Mouse (Mus musculus): ENCODE measurements around the gene Gm28308. TPM values are rescaled to one million over a fixed set of nuclear protein-coding genes. Genes with fewer than 3 reads are reported as not detected.

Gene Gm28308
- polyA plus RNA-seq, 1 experiment = not detected

DNA sequence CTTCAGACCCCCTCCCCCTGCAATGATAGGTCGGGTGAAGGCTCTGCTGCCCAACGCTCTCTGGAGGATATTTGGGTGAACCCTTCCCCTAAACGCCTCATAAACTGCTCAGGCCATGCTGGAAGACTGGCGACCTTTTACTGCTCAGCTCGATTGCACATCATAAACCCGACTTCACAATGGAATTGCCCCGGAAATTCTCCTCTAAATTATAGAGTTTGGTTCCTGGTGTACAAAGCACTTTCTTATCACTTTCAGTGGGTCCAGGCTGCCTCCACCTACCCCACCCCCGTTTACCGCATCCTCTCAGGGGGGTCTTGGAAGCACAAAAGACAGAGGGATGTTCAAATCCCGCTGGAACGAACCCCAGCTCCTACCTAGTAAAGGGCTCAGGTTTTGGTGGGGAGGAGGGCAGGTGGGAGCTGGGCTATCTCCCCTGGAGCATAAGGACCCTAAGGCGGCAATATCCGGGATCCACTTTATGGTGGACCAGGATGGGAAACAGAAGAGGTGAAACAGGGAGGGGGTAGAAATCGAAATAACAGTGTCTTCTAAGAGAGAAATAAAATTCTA, 5.6 kb upstream of the Gm28308 start:
- TF ChIP-seq GATA1 (IDR thresholded peaks at IDR 0.05; ENCODE audit: low read length) = no peak
- TF ChIP-seq TAL1 (IDR thresholded peaks at IDR 0.05; ENCODE audit: low read length) = no peak
- Histone ChIP-seq H3K27me3 (ENCODE audit: control insufficient read depth) (peaks cover 100% of the 10 kb centered on the region), H3K4me1 (ENCODE audit: control insufficient read depth) (peaks cover 3% of the 10 kb centered on the region), H3K4me3 (replicated peaks) (no peak overlapping the region), H3K9me3 (ENCODE audit: control insufficient read depth, low read length) (peaks cover 3% of the 10 kb centered on the region; the same call in 1 of the 2 replicates), H3K36me3 (ENCODE audit: control insufficient read depth) (no peaks in the 10 kb centered on the region)

DNA sequence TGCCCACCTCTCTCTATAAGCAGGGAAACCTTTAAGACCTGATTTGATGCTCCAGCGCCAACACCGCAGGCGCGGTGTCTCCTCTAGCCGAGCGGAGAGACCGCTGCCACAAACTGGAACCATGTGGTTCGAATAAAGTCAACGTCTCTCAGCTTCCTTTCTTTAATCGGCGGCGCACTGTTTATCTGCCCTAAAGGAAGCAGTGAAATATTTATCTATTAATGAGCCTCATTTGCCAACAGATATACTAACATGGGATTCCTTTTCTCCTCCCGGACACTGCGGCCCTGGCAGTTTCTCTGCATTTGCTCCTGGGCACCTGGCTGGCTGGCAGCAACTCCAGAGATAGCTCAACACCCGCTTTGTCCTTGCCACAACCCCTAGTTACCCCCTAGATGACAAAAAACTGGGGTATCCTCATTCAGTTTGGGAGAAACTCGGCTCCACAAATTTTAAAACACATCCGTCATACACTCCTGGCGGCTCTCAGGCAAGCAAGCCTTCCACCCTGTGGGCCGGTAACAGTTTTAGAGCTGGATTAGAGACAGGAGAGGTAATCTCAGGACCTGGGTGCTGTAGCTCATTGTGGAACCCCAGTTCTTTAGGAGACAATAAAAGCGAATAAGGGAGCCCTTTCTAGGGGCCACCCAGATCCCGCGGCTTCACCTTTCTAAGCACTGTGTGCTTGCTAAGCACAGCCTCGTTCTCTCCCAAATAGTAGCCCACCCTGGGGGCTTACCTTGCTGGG, 4.9 kb upstream of the Gm28308 start:
- H3K27me3 ChIP-seq (ENCODE audit: control insufficient read depth) = peaks cover 100% of the 10 kb centered on the region
- TF ChIP-seq TAL1 (IDR thresholded peaks at IDR 0.05; ENCODE audit: low read length) (no peak), GATA1 (IDR thresholded peaks at IDR 0.05; ENCODE audit: low read length) (no peak)
- H3K4me3 ChIP-seq (replicated peaks) = no peak overlapping the region
- no peaks in the 10 kb centered on the region for H3K36me3 ChIP-seq (ENCODE audit: control insufficient read depth)
- peaks cover 3% of the 10 kb centered on the region; the same call in 1 of the 2 replicates for H3K9me3 ChIP-seq (ENCODE audit: control insufficient read depth, low read length)
- H3K4me1 ChIP-seq (ENCODE audit: control insufficient read depth) = peaks cover 3% of the 10 kb centered on the region

DNA sequence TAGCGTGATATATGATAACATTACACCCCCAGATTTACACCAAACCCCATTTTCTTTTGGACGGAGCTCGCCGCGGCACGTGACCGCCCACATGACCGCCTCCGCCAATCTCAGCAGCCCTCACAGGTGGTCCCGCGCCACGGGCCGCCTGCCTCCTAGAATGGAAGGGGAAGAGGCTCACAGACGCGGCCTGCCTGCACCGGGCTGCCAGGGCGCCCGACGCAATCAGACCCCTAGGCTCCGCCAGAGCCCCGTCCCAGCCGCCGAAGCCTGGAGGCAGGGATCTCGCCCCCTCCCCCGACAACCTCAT, 4.3 kb upstream of the Gm28308 start:
- Histone ChIP-seq H3K4me3 (replicated peaks) (no peak overlapping the region), H3K9me3 (ENCODE audit: control insufficient read depth, low read length) (peaks cover 3% of the 10 kb centered on the region; the same call in 1 of the 2 replicates), H3K27me3 (ENCODE audit: control insufficient read depth) (peaks cover 100% of the 10 kb centered on the region), H3K36me3 (ENCODE audit: control insufficient read depth) (no peaks in the 10 kb centered on the region), H3K4me1 (ENCODE audit: control insufficient read depth) (peaks cover 3% of the 10 kb centered on the region)
- TF ChIP-seq TAL1 (IDR thresholded peaks at IDR 0.05; ENCODE audit: low read length) = no peak
- no peak for TF ChIP-seq GATA1 (IDR thresholded peaks at IDR 0.05; ENCODE audit: low read length)

DNA sequence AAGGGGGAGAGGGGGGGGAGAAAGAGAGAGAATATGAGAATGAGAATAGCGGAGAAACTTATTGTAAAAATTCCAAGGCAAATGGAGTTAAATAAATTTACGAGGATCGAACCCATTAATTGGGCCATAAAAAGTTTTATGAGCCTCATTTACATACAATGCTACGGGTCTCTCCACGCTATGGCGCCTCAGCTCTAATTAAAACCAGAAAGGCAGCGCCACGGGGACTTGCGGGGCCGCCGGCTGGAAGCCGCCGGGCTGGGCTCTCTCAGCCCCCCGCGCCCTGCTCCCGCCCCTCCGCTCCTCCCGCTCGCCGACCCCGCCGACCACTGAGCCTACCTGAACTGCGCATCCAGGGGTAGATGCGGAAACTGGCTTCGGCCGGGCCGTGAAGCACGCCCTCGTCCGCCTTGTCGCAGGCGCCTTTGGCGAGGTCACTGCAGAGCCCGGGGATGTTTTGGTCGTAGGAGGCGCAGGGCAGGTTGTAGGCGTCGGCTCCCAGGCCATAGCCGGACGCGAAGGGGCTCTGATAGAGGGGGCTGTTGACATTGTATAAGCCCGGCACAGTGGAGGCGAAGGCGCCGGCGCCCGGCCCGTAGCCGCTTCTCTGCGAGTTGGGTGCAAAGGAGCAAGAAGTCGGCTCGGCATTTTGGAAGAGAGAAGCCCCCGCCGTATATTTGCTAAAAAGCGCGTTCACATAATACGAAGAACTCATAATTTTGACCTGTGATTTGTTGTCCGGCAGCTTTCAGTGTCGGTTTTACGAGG, 3.7 kb upstream of the Gm28308 start:
- Histone ChIP-seq H3K4me3 (replicated peaks) (no peak overlapping the region), H3K27me3 (ENCODE audit: control insufficient read depth) (peaks cover 100% of the 10 kb centered on the region), H3K9me3 (ENCODE audit: control insufficient read depth, low read length) (peaks cover 3% of the 10 kb centered on the region; the same call in 1 of the 2 replicates), H3K36me3 (ENCODE audit: control insufficient read depth) (no peaks in the 10 kb centered on the region), H3K4me1 (ENCODE audit: control insufficient read depth) (peaks cover 3% of the 10 kb centered on the region)
- no peak for TF ChIP-seq GATA1 (IDR thresholded peaks at IDR 0.05; ENCODE audit: low read length)
- TF ChIP-seq TAL1 (IDR thresholded peaks at IDR 0.05; ENCODE audit: low read length) = no peak

DNA sequence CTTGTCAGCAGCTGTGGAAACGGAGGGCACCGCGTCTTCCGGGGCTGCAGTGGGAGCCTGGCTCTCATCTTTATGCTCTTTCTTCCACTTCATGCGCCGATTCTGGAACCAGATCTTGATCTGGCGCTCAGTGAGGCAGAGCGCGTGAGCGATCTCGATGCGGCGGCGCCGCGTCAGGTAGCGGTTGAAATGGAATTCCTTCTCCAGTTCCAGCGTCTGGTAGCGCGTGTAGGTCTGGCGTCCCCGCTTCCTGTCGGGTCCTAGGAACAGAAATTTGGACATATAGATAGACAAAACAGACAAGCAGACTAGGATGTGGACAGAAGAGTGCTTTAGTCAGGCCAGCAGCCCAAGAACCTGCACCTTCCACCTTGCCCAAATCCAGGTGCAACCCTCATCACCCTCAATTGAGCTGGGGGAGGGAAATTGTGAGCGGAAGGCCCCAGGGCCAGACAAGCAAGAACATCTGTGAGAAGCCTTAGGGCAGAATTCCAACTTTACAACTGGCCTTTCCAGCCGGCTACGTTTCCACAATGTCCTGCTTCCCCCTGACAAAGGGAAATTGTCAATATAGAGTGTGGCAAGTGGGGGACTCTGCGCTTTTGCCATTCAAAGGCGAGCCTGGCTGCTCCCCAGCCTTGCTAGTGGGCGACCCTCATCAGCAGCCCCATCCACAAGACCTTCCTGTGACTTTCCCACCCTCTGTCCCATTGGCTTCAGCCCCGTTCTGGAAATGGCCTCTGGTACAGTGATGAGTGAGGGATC, 2.8 kb upstream of the Gm28308 start:
- Histone ChIP-seq H3K36me3 (ENCODE audit: control insufficient read depth) (no peaks in the 10 kb centered on the region), H3K4me3 (replicated peaks) (no peak overlapping the region), H3K27me3 (ENCODE audit: control insufficient read depth) (peaks cover 100% of the 10 kb centered on the region), H3K9me3 (ENCODE audit: control insufficient read depth, low read length) (no peaks in the 10 kb centered on the region; the same call in 1 of the 2 replicates), H3K4me1 (ENCODE audit: control insufficient read depth) (no peaks in the 10 kb centered on the region)
- TF ChIP-seq TAL1 (IDR thresholded peaks at IDR 0.05; ENCODE audit: low read length) (no peak), GATA1 (IDR thresholded peaks at IDR 0.05; ENCODE audit: low read length) (no peak)

DNA sequence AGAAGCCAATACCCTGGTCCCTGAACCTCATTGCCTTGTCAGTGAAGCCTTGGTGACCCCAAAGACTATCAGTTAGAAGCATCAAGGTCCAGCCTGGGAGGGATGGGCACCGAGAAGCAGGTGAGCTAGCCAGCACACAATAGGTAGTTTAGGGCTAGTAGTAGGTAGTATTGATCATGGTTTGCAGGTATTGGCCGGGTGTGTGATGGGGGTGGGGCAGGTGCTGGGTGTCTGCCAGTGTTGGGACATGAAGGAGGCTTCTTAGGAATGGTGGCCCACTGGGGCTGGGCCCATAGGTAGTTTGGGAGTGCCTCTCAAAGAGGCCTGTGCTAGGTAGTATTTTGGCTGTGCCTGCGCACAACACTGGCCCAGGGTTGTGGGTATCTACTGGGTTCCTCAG, 1.9 kb upstream of the Gm28308 start:
- no peak overlapping the region for H3K4me3 ChIP-seq (replicated peaks)
- H3K9me3 ChIP-seq (ENCODE audit: control insufficient read depth, low read length) = no peaks in the 10 kb centered on the region; the same call in 1 of the 2 replicates
- no peaks in the 10 kb centered on the region for H3K36me3 ChIP-seq (ENCODE audit: control insufficient read depth)
- peaks cover 100% of the 10 kb centered on the region for H3K27me3 ChIP-seq (ENCODE audit: control insufficient read depth)
- H3K4me1 ChIP-seq (ENCODE audit: control insufficient read depth) = no peaks in the 10 kb centered on the region
- no peak for TF ChIP-seq GATA1 (IDR thresholded peaks at IDR 0.05; ENCODE audit: low read length)
- no peak for TF ChIP-seq TAL1 (IDR thresholded peaks at IDR 0.05; ENCODE audit: low read length)

DNA sequence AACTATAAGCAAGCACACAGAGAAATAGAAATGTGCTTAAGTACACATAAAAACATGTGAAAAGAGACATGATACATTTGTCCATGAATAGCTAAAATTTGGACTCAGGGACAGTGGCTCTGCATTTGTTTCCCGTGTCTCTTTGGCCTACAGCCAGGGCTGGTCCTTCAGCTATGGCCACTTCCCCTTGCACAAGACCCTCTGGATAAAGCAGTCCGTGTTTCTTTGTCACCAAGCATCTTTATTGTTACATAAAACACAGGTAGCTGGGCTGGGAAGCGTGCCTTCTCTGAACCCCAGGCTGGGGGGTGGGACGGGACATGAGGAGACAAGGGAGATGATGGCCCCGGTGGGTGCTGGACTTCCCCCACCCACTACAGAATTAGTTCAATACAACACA, 1.1 kb upstream of the Gm28308 start:
- no peak overlapping the region for H3K4me3 ChIP-seq (replicated peaks)
- no peaks in the 10 kb centered on the region for H3K36me3 ChIP-seq (ENCODE audit: control insufficient read depth)
- no peaks in the 10 kb centered on the region; the same call in 1 of the 2 replicates for H3K9me3 ChIP-seq (ENCODE audit: control insufficient read depth, low read length)
- peaks cover 100% of the 10 kb centered on the region for H3K27me3 ChIP-seq (ENCODE audit: control insufficient read depth)
- TF ChIP-seq GATA1 (IDR thresholded peaks at IDR 0.05; ENCODE audit: low read length) = no peak
- TF ChIP-seq TAL1 (IDR thresholded peaks at IDR 0.05; ENCODE audit: low read length) = no peak
- no peaks in the 10 kb centered on the region for H3K4me1 ChIP-seq (ENCODE audit: control insufficient read depth)

DNA sequence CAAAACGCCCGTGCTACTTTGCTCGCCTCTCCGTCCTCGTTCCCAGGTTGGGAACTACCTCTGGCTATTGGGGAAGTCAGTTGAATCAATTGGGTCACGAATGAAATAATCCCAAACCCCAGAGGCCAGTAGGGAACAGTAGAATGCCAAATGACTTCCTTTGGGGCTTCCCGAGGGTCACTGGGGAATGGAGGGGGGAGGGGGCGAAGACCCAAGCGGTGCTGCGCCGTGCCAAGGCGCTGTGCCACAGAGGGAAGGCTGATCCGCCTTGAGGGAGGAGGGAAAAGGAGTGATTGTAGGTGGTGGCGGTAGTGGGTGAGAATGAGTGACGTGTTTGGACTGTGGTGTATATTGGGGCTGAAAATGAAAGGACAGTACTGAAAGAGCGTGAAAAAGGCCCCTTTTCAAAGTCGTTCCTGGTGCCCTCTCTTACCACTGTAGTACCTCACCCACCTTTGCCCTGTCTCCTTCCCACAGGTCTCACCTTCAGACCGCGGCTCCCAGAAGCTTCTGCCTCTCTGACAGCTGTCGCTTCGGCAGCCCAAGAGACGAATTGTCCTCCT, 502 bp downstream of the Gm28308 start:
- Histone ChIP-seq H3K4me3 (replicated peaks) (no peak overlapping the region), H3K9me3 (ENCODE audit: control insufficient read depth, low read length) (no peaks in the 10 kb centered on the region; the same call in 1 of the 2 replicates), H3K36me3 (ENCODE audit: control insufficient read depth) (no peaks in the 10 kb centered on the region), H3K4me1 (ENCODE audit: control insufficient read depth) (no peaks in the 10 kb centered on the region), H3K27me3 (ENCODE audit: control insufficient read depth) (peaks cover 100% of the 10 kb centered on the region)
- no peak for TF ChIP-seq GATA1 (IDR thresholded peaks at IDR 0.05; ENCODE audit: low read length)
- TF ChIP-seq TAL1 (IDR thresholded peaks at IDR 0.05; ENCODE audit: low read length) = no peak
